Mouse (Mus musculus) lung, adult 2 months (tissue): ENCODE measurements around the gene Dnttip2.
A peak's percentile ranks its signal among the peaks of the same experiment; 100 is the strongest.

Source experiments
- CTCF ChIP-seq: fragments of 200-500 bp; IDR thresholded peaks from 2 replicates; pipeline ENCODE4 v1.5.1; 2011; ENCODE audit warnings: mild to moderate bottlenecking, low read length, control low read depth; ENCODE audit not compliant: insufficient read depth
- POLR2A ChIP-seq: fragments of 200-500 bp; IDR thresholded peaks from 2 replicates; pipeline ENCODE4 v1.6.1; 2011; ENCODE audit warnings: low read depth, mild to moderate bottlenecking, control low read depth, low read length, borderline replicate concordance; ENCODE audit errors: extremely low read depth

DNA sequence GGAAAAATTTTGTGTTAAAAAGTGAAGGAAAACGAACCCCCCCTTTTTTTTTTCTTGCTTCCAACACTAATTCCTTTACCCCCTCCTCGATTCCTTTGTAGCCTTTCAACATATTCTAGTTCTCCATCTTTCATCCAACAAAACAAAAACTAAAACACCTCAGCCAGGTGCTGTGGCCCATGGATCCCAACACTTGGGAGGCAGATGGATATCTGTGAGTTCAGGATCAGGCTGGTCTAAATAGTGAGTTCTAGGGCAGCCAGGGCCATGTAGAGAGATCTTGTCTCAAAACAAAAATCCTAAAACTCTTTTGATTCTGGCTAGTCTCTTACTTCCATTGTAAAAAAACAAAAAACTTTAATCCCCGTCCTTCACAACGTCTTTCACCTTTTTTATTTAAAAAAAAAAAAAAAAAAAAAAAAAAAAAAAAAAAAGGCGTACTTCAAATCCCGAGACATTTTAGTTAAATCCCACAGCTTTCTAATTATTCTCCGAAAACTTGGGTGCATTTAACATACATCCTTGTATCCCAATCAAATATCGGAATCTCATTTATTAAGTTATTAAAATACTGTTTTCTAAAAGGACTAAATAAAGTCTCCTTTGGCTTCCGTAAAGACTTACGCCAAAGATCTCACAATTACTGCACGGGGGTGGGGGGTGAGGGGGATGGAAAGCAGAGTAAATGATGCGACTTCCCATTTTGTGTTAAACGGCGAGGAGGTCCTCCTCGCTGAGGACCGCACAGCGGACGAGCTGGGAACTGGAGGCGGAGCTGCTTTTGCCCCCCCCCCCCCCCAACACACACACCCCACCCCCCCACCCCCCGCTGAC lies 564 bp upstream of the Dnttip2 start:
- TF ChIP-seq CTCF (0 out of 2 replicates have a peak, but pooled peaks have one; percentile 18), POLR2A (peak; percentile 56; the same call in 1 of the 2 replicates)
